Mouse (Mus musculus) lung, postnatal 36 days (tissue): Measurements from ENCODE around the gene Dnajc14.
"Not testable (repeated sequence)": the region's sequence is repeated elsewhere in the genome, so short reads cannot be mapped to it uniquely, and the experiment has no call there.

ENCODE experiments used
- DNase-seq: peaks from one replicate; pipeline ENCODE4 v3.0.0; 2022; ENCODE audit warnings: mixed read lengths

Gene Dnajc14

DNA sequence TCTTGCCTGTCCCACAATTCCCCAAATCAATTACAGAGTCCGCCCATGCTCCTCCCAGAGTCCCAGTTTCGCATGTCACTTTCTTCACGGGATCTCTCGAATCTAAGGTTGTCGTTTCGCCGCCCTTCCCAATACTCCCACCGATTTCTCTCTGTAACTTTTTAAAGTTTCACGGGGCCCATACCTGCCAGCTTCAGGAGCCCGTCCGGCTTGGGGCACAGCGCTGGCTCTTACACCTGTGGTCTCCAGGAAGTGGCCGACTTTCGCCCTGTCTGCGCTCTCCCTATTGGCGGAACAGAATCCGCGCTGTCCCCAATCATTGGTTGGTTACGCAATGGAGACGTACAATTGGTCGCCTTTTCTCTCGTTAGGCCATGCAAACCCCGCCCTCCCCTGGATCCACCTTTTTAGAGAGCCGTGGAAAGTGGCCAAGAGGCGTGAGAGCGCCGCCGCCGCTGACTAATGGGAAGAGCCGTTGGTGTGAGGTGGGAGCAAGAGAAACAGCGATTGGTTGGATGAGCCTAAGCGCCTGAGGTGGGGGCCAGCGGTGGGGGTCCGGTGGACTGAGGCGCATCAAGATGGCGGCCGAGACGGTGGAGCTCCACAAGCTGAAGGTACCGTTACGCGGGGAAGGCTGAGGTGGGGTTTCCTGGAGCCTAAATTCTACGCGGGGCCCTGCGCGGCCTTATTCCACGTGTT is 17.6 kb downstream of the Dnajc14 start, which contains the start of gene Ormdl2:
Gene Ormdl2 (minus strand): TSS at position 288 of the 699 bp plus-strand sequence.
- peak; percentile 100 for DNase-seq

DNA sequence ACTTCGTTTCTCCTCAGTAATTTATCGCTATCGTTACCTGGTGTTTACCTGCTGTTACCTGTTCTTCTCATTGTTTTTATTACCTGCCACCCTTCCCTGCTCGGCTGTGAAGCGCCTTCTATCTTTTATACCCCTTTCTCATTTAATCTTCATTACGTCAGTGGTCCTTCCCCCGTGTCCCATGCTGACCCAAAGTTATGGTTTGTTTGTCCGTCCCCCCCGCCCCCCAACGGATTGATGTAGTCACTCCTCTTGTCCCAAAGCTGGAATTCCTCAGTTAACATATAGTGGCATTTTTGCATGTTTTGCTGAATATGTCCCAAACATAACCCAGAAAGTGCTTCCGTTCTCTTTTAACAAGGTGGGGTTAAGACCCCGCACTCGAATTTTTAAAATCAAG is 18.3 kb downstream of the Dnajc14 start:
- DNase-seq: no peak

DNA sequence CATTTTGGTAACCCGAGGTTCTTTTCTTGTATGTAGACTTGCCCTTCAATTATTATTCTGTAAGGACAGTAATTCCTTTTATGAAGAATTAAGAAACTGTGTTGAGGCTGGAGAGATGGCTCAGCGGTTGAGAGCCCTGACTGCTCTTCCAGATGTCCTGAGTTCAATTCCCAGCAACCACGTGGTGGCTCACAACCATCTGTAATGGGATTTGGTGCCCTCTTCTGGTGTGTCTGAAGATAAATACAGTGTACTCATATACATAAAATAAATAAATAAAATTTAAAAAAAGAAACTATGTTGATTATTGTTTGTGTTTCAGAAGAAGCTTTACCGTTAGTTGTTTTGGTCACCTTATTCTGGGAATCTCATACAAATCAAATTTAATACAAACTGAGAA is 19.2 kb downstream of the Dnajc14 start:
- DNase-seq: not testable (repeated sequence)

DNA sequence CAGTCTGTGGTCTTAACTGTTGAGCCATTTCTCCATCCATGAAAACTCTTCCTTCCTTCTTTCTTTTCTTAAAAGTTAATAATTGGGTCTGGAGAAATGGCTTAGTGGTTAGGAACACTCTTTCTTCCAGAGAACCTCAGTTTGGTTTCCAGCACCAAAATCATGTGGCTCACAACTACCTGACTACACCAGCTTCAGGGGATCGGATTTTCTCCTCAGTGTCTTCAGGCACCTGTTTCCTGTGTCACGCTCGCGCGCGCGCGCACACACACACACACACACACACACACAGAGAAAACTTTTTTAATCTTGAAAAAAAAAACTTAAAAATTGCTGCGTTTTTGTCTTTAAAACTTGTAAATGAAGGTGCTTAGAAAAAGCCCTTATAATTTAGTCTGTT is 20.0 kb downstream of the Dnajc14 start:
- no peak for DNase-seq

DNA sequence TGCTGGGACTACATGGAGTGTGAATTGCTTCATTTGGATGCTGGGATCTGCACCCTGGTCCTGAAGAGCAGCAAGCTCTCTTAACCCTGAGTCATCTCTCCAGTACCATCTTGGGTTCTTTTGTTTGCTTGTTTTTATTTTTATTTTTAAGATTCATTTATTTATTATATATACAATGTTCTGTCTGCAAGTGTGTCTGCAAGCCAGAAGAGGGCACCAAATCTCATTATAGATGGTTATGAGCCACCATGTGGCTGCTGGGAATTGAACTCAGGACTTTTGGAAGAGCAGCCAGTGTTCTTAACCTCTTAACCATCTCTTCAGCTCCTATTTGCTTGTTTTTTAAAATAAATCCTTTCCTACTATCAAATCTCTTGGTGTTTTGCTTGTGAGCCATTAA is 33.5 kb downstream of the Dnajc14 start:
- no peak for DNase-seq

- DNase-seq: no peak
These were observed 35.6 kb downstream of the Dnajc14 start for GRCm38 (mm10) chr10:128839434-128839833.

GRCm38 (mm10) chr10:128840612-128841011 is 36.8 kb downstream of the Dnajc14 start:
- DNase-seq: no peak

GRCm38 (mm10) chr10:128843260-128843659 is 39.4 kb downstream of the Dnajc14 start:
- DNase-seq: no peak

GRCm38 (mm10) chr10:128845516-128845915 is 41.7 kb downstream of the Dnajc14 start:
- DNase-seq: peak; percentile 51

DNA sequence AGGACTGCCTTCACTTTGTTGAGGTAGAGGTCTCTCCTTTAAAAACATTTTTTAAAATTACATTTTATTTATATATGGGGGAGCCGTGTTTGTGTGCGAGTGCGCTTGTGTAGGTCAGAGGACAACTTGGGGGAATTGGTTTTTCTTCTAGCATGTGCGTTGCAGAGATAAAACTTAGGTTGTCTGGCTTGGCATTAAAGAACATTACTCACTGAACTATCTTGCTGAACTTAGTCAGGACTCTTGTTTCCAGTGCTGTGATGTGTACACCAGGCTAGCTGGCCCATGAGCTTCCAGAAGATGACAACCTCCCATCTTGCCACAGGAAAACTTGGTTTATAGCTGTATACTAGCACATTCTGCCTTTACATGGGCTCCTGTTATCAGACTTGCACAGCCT is 42.8 kb downstream of the Dnajc14 start:
- DNase-seq: no peak

DNA sequence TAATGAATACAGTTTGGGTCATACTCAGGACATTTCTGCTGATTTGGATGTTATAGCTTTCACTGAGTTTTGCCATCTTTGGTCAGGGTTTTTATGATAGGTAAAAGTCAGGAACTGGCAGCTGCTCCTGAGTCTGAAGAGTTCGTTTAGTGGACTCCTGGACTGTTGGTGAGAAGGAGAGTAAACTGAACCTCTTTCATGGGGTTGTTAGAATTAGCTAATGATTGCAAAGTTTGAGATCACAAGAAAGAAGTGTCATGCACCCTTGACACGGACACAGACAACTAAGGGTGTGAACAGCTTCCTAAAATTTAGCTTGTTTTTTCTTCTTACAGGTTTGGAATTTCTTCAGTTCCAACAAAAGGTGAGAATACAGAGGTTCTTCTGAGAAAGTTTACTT is 44.6 kb downstream of the Dnajc14 start:
- no peak for DNase-seq

GRCm38 (mm10) chr10:128850339-128850738 is 46.5 kb downstream of the Dnajc14 start:
- DNase-seq: no peak

DNA sequence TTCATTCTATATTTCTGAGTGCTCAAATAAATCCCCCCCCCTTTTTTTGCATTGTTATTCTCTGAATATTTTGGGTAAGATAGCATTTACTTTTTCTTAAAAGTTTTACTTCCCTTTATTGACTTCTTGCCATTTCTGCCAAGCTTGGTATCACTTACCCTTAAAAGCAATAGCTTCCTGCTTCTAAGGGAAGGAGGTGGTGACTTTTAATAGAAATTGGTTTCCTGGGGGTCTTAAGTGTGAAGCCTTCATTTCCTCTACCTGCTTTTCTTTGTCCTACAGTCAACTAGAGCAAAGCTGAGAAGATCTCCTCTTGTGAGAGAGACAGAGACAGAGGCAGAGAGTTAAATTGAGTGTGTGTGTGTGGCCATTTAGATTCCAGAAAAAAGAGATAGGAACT is 57.3 kb downstream of the Dnajc14 start:
- DNase-seq: no peak

DNA sequence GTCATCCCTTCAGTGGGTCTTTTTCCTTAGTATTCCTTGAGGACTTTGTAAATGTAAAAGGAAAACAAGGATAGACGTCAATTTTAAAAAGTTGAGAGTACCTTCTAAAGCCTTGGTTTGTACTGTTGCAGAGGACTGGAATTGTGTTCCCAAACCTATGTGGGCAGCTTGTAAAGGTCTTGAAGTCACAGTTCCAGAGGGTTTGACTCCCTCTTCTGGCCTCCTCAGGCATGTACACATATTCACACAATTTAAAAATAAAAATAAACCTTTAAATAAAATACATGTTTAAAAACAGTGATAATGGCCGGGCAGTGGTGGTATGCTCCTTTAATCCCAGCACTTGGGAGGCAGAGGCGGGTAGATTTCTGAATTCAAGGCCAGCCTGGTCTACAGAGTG is 62.2 kb downstream of the Dnajc14 start:
- peak; percentile 18 for DNase-seq

DNA sequence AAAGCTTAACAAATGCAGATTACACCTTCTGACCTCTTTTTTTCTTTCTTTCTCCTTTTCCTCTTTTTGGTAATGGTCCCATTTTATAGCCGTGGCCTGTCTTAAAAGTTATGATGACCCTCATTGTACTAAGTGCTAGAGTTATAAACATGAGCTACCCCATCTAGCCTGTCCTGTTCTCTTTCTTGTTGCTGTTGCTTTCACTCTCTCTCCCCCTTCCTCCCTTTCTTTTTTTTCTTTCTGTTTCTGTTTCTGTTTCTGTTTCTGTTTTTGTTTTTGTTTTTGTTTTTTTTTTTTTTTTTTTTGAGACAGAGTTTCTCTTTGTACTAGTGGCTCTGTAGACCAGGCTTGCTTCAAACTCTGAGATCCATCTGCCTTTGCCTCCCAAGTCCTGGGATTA is 62.7 kb downstream of the Dnajc14 start:
- no peak for DNase-seq
